Mouse (Mus musculus) midbrain, embryonic 13.5 days (tissue): ENCODE results near the gene Skil. TPM values are rescaled to one million over a fixed set of nuclear protein-coding genes. Genes with fewer than 3 reads are reported as not detected.

Experiments used
- ATAC-seq: fragments of 200-750 bp; cut with Nextera tagmentation; 2 replicates; pipeline ENCODE4 v1.8.0; 2017; ENCODE audit warnings: mild to moderate bottlenecking, moderate TSS enrichment, moderate library complexity
- H3K27ac ChIP-seq: fragments of 300-500 bp; sonication (generic); 2 replicates; pipeline ENCODE4 v1.5.1; 2015; ENCODE audit warnings: inconsistent platforms, mild to moderate bottlenecking, moderate library complexity
- H3K27me3 ChIP-seq: fragments of 300-500 bp; sonication (generic); 2 replicates; pipeline ENCODE4 v1.6.1; 2015; ENCODE audit warnings: mild to moderate bottlenecking, inconsistent platforms
- H3K36me3 ChIP-seq: fragments of 300-500 bp; sonication (generic); 2 replicates; pipeline ENCODE4 v1.6.1; 2015; ENCODE audit warnings: mild to moderate bottlenecking, inconsistent platforms
- H3K4me1 ChIP-seq: fragments of 300-500 bp; sonication (generic); replicated peaks from 2 replicates; pipeline ENCODE4 v1.6.1; 2015; ENCODE audit warnings: inconsistent platforms
- H3K4me2 ChIP-seq: fragments of 300-500 bp; sonication (generic); replicated peaks from 2 replicates; pipeline ENCODE4 v1.6.1; 2015; ENCODE audit warnings: moderate library complexity, mild to moderate bottlenecking, inconsistent platforms
- H3K4me3 ChIP-seq: fragments of 300-500 bp; sonication (generic); replicated peaks from 2 replicates; pipeline ENCODE4 v1.5.1; 2015; ENCODE audit warnings: mild to moderate bottlenecking, inconsistent platforms
- H3K9ac ChIP-seq: fragments of 300-500 bp; sonication (generic); replicated peaks from 2 replicates; pipeline ENCODE4 v1.6.1; 2015; ENCODE audit warnings: mild to moderate bottlenecking, inconsistent platforms
- H3K9me3 ChIP-seq: fragments of 300-500 bp; sonication (generic); 2 replicates; pipeline ENCODE4 v1.6.1; 2016; ENCODE audit warnings: mild to moderate bottlenecking, inconsistent platforms
- WGBS: fragments of 180-500 bp; shearing (Covaris S2); methylation state at CpG from one replicate; pipeline ENCODE4 v1.1.7; 2015; 5-methylcytosine and 5-hydroxymethylcytosine counted together
- polyA plus RNA-seq: library from polyadenylated mRNA; unstranded; fragments of >200 nt; fragmentation: Nextera tagmentation; extraction: Ambion mirVana; gene quantifications from 2 replicates; pipeline ENCODE4 v1.2.1, GENCODE M21; 2015

The Skil gene
- polyA plus RNA-seq, 1 experiment from 2014 or later, result 36.8 TPM

DNA sequence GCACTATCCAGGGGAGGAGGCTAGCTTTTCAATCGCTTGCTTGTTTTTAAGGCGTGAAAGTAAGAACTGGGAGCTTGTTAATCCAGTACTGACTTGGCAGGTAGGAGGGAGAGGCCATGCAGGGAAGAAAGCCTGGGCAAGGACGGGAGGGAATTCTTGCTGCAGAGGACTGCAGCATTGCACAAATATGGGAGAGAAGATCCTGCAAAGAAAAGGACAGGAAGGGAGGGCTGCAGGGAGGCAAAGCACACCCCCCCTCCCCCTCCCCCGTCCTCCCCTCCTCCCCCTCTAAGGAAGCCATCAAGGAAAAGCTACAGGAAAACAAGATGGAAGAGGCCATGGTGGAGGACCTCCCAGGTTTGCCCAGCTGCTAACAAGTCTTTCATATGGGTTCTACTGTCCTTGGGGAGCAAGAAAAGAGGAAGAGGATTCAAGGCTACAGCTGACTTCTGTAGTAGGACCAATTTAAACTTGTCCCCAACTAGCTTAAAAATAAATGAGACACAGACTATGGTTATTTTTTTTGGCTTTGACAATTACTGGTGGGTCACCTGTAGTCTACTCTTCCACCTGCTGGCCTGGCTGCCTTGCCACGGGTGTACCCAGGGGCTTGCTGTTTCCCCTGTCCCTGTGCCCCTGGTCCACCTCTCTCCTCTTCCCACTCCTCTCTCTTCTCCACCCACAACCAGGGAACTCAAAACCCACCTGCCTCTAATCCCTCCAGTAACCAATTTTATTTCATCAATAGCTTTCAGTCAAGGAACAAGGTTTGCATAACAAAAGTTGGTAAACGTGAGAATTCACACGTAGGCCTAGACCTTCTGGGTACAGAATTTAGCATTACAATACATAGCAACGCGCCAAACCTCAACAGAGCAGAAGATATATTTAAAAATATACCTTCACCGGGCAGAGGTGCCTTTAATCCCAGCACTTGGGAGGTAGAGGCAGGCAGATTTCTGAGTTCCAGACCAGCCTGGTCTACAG is 5.8 kb upstream of the Skil start:
- Histone ChIP-seq H3K4me3 (no peak overlapping the region), H3K27me3 (no peaks in the 10 kb centered on the region), H3K4me2 (no peak overlapping the region), H3K4me1 (peaks cover 16% of the 10 kb centered on the region), H3K36me3 (no peaks in the 10 kb centered on the region), H3K9ac (no peak overlapping the region), H3K9me3 (no peaks in the 10 kb centered on the region), H3K27ac (no peak overlapping the region)
- no peak for ATAC-seq
- 28% methylated on average over 10 of the region's 10 CpGs for WGBS

DNA sequence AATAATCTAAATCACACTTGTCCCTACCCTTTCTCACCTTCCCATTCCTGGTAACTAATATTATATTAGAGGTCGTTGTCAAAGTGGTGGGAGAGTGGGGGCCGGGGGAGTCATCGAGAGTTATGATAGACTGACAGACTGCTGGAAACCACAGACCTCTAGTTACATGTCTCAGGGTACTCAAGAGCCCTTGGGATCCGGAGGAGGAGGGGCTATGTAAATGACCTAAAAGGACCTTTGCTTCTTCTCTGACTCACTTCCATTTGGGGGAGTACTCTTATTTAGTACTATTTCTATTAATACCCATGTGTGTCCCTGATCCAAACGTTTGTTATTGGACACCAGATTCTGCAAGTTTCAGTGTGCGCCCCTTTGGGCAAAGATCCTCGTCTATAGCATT is 4.9 kb upstream of the Skil start:
- Histone ChIP-seq H3K4me1 (peaks cover 15% of the 10 kb centered on the region), H3K36me3 (no peaks in the 10 kb centered on the region), H3K9me3 (no peaks in the 10 kb centered on the region), H3K9ac (no peak overlapping the region), H3K27me3 (no peaks in the 10 kb centered on the region), H3K27ac (no peak overlapping the region), H3K4me2 (no peak overlapping the region), H3K4me3 (no peak overlapping the region)
- 68% methylated on average over 7 of the region's 7 CpGs for WGBS
- ATAC-seq, result no peak

DNA sequence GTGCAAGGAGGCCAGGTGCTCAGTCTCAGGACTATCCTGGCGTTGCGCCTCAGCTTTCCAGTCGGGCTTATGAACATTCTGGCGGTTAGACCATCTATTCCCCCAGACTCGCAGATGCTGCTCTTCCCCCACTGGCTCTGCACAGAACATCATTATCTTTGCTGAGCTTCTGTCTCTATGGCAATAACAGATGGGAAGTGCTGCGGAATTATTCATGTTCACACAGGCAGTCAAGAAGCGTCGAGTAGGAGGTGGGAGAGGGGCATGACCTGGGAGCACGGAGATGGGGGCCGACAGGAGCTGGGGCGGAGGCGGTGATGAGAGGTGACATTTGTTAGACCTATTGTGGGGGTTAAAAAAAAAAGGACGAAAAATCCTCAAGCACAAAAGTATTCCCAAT is 1.7 kb upstream of the Skil start:
- H3K4me1 ChIP-seq, result peaks cover 29% of the 10 kb centered on the region
- no peaks in the 10 kb centered on the region for H3K9me3 ChIP-seq
- H3K27ac ChIP-seq, result peak overlapping the region; percentile 99
- peak overlapping the region; percentile 24; the same call in 1 of the 2 replicates for H3K9ac ChIP-seq
- H3K27me3 ChIP-seq, result no peaks in the 10 kb centered on the region
- peak; percentile 40 for ATAC-seq
- no peaks in the 10 kb centered on the region for H3K36me3 ChIP-seq
- peak overlapping the region; percentile 99 for H3K4me3 ChIP-seq
- peak overlapping the region; percentile 79 for H3K4me2 ChIP-seq
- under 1% methylated on average over 13 of the region's 13 CpGs for WGBS

- ATAC-seq, result peak; percentile 46
- H3K4me3 ChIP-seq, result peak overlapping the region; percentile 99
- H3K4me1 ChIP-seq, result peaks cover 32% of the 10 kb centered on the region
- under 1% methylated on average over 35 of the region's 58 CpGs for WGBS
- H3K9ac ChIP-seq, result peak overlapping the region; percentile 97
- H3K9me3 ChIP-seq, result no peaks in the 10 kb centered on the region
- H3K27me3 ChIP-seq, result no peaks in the 10 kb centered on the region
- H3K4me2 ChIP-seq, result peak overlapping the region; percentile 79
- H3K36me3 ChIP-seq, result no peaks in the 10 kb centered on the region
- H3K27ac ChIP-seq, result peak overlapping the region; percentile 99
Observed at GRCm38 (mm10) chr3:31093627-31094351, 1.1 kb upstream of the Skil start.

DNA sequence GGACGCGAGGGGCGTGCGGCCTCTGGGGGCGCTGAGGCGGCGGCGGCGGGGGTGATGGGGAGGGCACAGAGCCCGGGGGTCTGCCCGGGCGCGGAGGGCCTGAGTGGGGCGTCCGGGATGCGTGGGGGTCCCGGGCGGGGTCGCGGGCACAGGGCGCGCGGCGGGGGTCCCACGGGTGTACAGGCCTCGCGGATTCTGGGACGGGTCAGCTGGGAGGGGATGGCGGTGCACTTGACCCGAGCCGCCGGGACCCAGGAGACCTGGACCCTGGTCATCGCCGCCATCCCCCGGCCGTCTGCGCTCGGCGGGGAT is 277 bp downstream of the Skil start:
- ATAC-seq, result peak; percentile 41
- Histone ChIP-seq H3K27ac (peak overlapping the region; percentile 99), H3K4me3 (peak overlapping the region; percentile 99), H3K27me3 (no peaks in the 10 kb centered on the region), H3K9me3 (no peaks in the 10 kb centered on the region), H3K4me2 (peak overlapping the region; percentile 79), H3K4me1 (peaks cover 40% of the 10 kb centered on the region), H3K36me3 (no peaks in the 10 kb centered on the region), H3K9ac (peak overlapping the region; percentile 97)
- 0% methylated on average over 38 of the region's 39 CpGs for WGBS

DNA sequence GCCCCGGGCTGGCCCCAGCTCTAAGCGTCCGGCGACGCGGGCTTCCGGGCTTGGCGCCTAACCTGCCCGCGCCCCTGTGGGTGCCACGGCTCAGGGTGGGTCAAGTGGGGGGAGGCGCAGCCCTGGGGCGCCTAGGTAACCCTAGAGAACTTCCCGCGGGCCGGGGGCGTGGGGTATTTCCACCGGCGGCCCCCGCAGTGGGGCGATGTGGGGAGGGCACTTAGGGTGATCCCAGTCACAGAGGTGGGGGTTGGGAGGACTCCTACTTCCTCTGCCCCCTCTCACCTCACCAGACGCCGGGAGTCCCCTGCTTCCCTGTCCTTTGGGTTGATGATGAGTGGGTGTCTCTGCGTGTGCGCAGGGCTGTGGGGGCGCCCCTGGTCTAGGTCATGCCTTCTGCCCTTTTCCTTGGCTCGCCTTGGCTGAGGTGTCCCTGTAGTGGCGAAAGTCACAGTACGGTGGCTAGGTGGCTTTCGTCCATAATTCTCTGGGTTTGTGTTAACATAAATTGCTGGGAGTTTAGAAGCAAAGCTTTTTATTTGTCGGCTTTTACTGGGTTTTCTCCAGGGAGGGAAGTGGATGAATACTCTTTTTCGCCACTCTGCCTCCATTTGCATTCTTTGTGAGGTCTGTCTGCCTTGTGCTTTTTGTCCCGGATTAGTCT is 765 bp downstream of the Skil start:
- under 1% methylated on average over 33 of the region's 33 CpGs for WGBS
- no peaks in the 10 kb centered on the region for H3K36me3 ChIP-seq
- ATAC-seq, result peak; percentile 8
- H3K4me1 ChIP-seq, result peaks cover 44% of the 10 kb centered on the region
- no peaks in the 10 kb centered on the region for H3K27me3 ChIP-seq
- peak overlapping the region; percentile 79 for H3K4me2 ChIP-seq
- no peaks in the 10 kb centered on the region for H3K9me3 ChIP-seq
- H3K9ac ChIP-seq, result peak overlapping the region; percentile 97
- H3K27ac ChIP-seq, result peak overlapping the region; percentile 99
- peak overlapping the region; percentile 99 for H3K4me3 ChIP-seq

GRCm38 (mm10) chr3:31096155-31097101 is 1.6 kb downstream of the Skil start:
- Histone ChIP-seq H3K27ac (peak overlapping the region; percentile 99), H3K27me3 (no peaks in the 10 kb centered on the region), H3K36me3 (no peaks in the 10 kb centered on the region), H3K4me1 (peaks cover 52% of the 10 kb centered on the region), H3K9me3 (no peaks in the 10 kb centered on the region), H3K4me3 (peak overlapping the region; percentile 99), H3K9ac (peak overlapping the region; percentile 97), H3K4me2 (peak overlapping the region; percentile 79)
- 35% methylated on average over 10 of the region's 10 CpGs for WGBS
- ATAC-seq, result no peak

DNA sequence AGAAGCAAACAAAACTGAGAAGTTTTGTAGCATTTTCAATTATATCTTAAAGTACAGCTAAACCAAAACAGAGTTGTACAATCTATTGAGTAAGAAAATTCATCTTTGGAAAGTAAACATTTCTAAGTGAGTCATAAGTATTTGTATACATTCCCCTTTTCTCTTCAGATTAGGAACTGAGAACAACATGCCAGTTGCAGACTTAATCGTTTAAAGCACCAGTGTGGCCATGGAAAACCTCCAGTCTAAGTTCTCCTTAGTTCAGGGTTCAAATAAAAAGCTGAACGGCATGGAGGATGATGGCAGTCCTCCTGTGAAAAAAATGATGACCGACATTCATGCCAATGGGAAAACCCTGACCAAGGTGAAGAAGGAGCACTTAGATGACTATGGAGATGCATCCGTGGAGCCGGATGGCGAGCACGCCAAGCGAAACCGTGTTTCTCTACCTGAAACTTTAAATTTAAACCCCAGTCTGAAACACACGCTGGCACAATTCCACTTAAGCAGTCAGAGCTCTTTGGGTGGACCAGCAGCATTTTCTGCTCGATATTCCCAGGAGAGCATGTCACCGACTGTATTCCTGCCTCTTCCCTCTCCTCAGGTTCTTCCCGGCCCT is 2.4 kb downstream of the Skil start:
- H3K27ac ChIP-seq, result no peak overlapping the region
- ATAC-seq, result no peak
- H3K4me3 ChIP-seq, result peak overlapping the region; percentile 16
- H3K36me3 ChIP-seq, result no peaks in the 10 kb centered on the region
- no peaks in the 10 kb centered on the region for H3K27me3 ChIP-seq
- no peak overlapping the region for H3K9ac ChIP-seq
- H3K4me1 ChIP-seq, result peaks cover 59% of the 10 kb centered on the region
- no peaks in the 10 kb centered on the region for H3K9me3 ChIP-seq
- peak overlapping the region; percentile 45 for H3K4me2 ChIP-seq
- WGBS, result 87% methylated on average over 13 of the region's 13 CpGs

GRCm38 (mm10) chr3:31097976-31098375 is 3.1 kb downstream of the Skil start:
- Histone ChIP-seq H3K9me3 (no peaks in the 10 kb centered on the region), H3K27me3 (no peaks in the 10 kb centered on the region), H3K9ac (no peak overlapping the region), H3K27ac (no peak overlapping the region), H3K4me3 (peak overlapping the region; percentile 20; the same call in 1 of the 2 replicates), H3K4me2 (peak overlapping the region; percentile 45), H3K36me3 (no peaks in the 10 kb centered on the region), H3K4me1 (peaks cover 58% of the 10 kb centered on the region)
- no peak for ATAC-seq
- WGBS, result 67% methylated on average over 11 of the region's 11 CpGs

GRCm38 (mm10) chr3:31098556-31098955 is 3.7 kb downstream of the Skil start:
- WGBS, result 78% methylated on average over 1 of the region's 1 CpGs
- Histone ChIP-seq H3K9ac (no peak overlapping the region), H3K4me3 (peak overlapping the region; percentile 20), H3K27me3 (no peaks in the 10 kb centered on the region), H3K36me3 (no peaks in the 10 kb centered on the region), H3K27ac (no peak overlapping the region), H3K4me2 (peak overlapping the region; percentile 45), H3K4me1 (peaks cover 61% of the 10 kb centered on the region), H3K9me3 (no peaks in the 10 kb centered on the region)
- no peak for ATAC-seq

GRCm38 (mm10) chr3:31100026-31100425 is 5.2 kb downstream of the Skil start:
- Histone ChIP-seq H3K9ac (no peak overlapping the region), H3K4me2 (peak overlapping the region; percentile 48), H3K4me1 (peaks cover 73% of the 10 kb centered on the region), H3K4me3 (peak overlapping the region; percentile 18), H3K27ac (no peak overlapping the region), H3K9me3 (no peaks in the 10 kb centered on the region), H3K36me3 (no peaks in the 10 kb centered on the region), H3K27me3 (no peaks in the 10 kb centered on the region)
- 88% methylated on average over 5 of the region's 5 CpGs for WGBS
- ATAC-seq, result no peak
